Mouse (Mus musculus) myocyte (in vitro differentiated cells): ENCODE results near the gene Gm29735.

ENCODE experiments used
- CEBPB ChIP-seq: IDR thresholded peaks from 2 replicates; pipeline ENCODE4 v1.6.1; 2011; ENCODE audit warnings: mild to moderate bottlenecking, moderate library complexity; ENCODE audit not compliant: poor library complexity, insufficient read depth, severe bottlenecking
- E2F4 ChIP-seq: IDR thresholded peaks from one replicate; pipeline ENCODE4 v1.6.1; 2011; ENCODE audit warnings: mild to moderate bottlenecking, control low read depth, moderate library complexity; ENCODE audit not compliant: insufficient read depth
- MAX ChIP-seq: IDR thresholded peaks from one replicate; pipeline ENCODE4 v1.6.1; 2011; ENCODE audit warnings: low read depth, mild to moderate bottlenecking, control low read depth
- MYOD1 ChIP-seq, 3 experiments: IDR thresholded peaks; one replicate each; pipeline ENCODE4 v1.6.1; 2011; ENCODE audit warnings: control low read depth in 2 of 3, low read depth in 2 of 3, mild to moderate bottlenecking in 2 of 3, moderate library complexity in 1 of 3; ENCODE audit not compliant: insufficient read length in 2 of 3, control insufficient read depth in 1 of 3
- POLR2A ChIP-seq: IDR thresholded peaks from one replicate; pipeline ENCODE4 v1.6.1; 2011; ENCODE audit warnings: low read depth, mild to moderate bottlenecking, control low read depth, moderate library complexity; ENCODE audit not compliant: insufficient read length
- POLR2AphosphoS2 ChIP-seq: IDR thresholded peaks from one replicate; pipeline ENCODE4 v1.6.1; 2011; ENCODE audit warnings: low read depth, control low read depth; ENCODE audit not compliant: insufficient read length
- REST ChIP-seq: IDR thresholded peaks from one replicate; pipeline ENCODE4 v1.6.1; 2011; ENCODE audit warnings: mild to moderate bottlenecking, control low read depth, moderate library complexity; ENCODE audit not compliant: insufficient read depth, insufficient read length
- USF1 ChIP-seq: IDR thresholded peaks from one replicate; pipeline ENCODE4 v1.6.1; 2011; ENCODE audit warnings: low read depth, mild to moderate bottlenecking, control low read depth, moderate library complexity

DNA sequence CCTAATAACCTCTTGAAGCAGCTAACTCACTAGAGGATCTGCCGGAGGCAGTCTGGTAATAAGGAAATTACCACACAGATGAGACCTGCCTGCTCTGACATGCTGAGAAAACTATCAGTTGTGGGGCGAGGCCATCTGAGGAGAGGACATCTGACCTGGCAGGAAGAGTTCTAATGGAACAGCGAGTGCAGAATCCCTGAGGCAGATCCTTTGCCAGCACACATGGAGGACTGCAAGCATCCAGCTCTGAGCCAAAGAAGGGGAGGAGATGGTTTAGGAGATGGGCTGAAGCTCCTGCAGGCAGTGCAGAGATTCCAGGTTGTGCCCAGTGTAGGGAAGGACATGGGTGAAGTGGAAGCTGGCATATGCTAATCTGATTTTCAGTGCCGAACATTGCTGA is 4.7 kb downstream of the Gm29735 start:
- TF ChIP-seq USF1 (no peak), E2F4 (no peak), POLR2A (no peak), REST (no peak), CEBPB (no peak), MYOD1 (IDR thresholded peaks at IDR 0.05; ENCODE audit: control insufficient read depth in 1 of 3, insufficient read length in 2 of 3, low read depth in 2 of 3) (no peak), MAX (no peak), POLR2AphosphoS2 (no peak)
